Mouse (Mus musculus): ENCODE data around the gene Ercc8.

Ercc8 gene

GRCm38 (mm10) chr13:108157732-108158464 lies 633 bp upstream of the Ercc8 start:
- no peak for DNase-seq

- DNase-seq, result no peak
Observed at GRCm38 (mm10) chr13:108159241-108159575, 677 bp downstream of the Ercc8 start.

- no peak for DNase-seq
Observed at GRCm38 (mm10) chr13:108159963-108160362, 1.4 kb downstream of the Ercc8 start.

GRCm38 (mm10) chr13:108163912-108164311 lies 5.4 kb downstream of the Ercc8 start:
- DNase-seq, result no peak

- no peak for DNase-seq
Observed at GRCm38 (mm10) chr13:108164621-108165020, 6.1 kb downstream of the Ercc8 start.

GRCm38 (mm10) chr13:108170002-108170401 lies 11.5 kb downstream of the Ercc8 start:
- no peak for DNase-seq

- no peak for DNase-seq
Observed at GRCm38 (mm10) chr13:108170511-108170910, 12.0 kb downstream of the Ercc8 start.

- no peak for DNase-seq
Observed at GRCm38 (mm10) chr13:108179618-108180017, 21.1 kb downstream of the Ercc8 start.

GRCm38 (mm10) chr13:108180821-108181220 lies 22.3 kb downstream of the Ercc8 start:
- DNase-seq, result no peak

GRCm38 (mm10) chr13:108184743-108185255 lies 26.3 kb downstream of the Ercc8 start:
- DNase-seq, result no peak

- DNase-seq, result no peak
Observed at GRCm38 (mm10) chr13:108185530-108185929, 27.0 kb downstream of the Ercc8 start.

GRCm38 (mm10) chr13:108187994-108188393 lies 29.5 kb downstream of the Ercc8 start:
- DNase-seq, result no peak

GRCm38 (mm10) chr13:108191074-108191720 lies 32.7 kb downstream of the Ercc8 start:
- peak; percentile 40 to 59 for DNase-seq

GRCm38 (mm10) chr13:108195474-108195873 lies 36.9 kb downstream of the Ercc8 start:
- no peak for DNase-seq

GRCm38 (mm10) chr13:108204857-108205256 lies 46.3 kb downstream of the Ercc8 start:
- DNase-seq, result no peak

- DNase-seq, result no peak
Observed at GRCm38 (mm10) chr13:108207447-108207846, 48.9 kb downstream of the Ercc8 start.

GRCm38 (mm10) chr13:108208090-108208489 lies 49.6 kb downstream of the Ercc8 start:
- DNase-seq, result no peak

GRCm38 (mm10) chr13:108210960-108211359 lies 52.4 kb downstream of the Ercc8 start:
- no peak for DNase-seq

- DNase-seq, result no peak
Observed at GRCm38 (mm10) chr13:108212397-108213018, 54.0 kb downstream of the Ercc8 start.

- DNase-seq, result peak; percentile 86 to 91
Observed at GRCm38 (mm10) chr13:108214081-108214484, 55.6 kb downstream of the Ercc8 start, which contains the start of gene Elovl7. Elovl7 (plus strand) TSS chr13:108214404.

GRCm38 (mm10) chr13:108214485-108215107 lies 56.1 kb downstream of the Ercc8 start:
- DNase-seq, result peak; percentile 27 to 34

GRCm38 (mm10) chr13:108215231-108215780 lies 56.8 kb downstream of the Ercc8 start:
- DNase-seq, result no peak

- DNase-seq, result no peak
Observed at GRCm38 (mm10) chr13:108219773-108220172, 61.2 kb downstream of the Ercc8 start.

All from lung, postnatal 4 days (tissue).